Mouse (Mus musculus) spleen, embryonic (tissue): Measurements from ENCODE around the gene Tmem72.

ENCODE experiments used
- CTCF ChIA-PET: fragments of 350-600 bp; sonication (Branson Sonifier 250); formaldehyde crosslinking; loops from one replicate; lab custom pipeline; 2022; lab: Charles Lee

The Tmem72 gene

DNA sequence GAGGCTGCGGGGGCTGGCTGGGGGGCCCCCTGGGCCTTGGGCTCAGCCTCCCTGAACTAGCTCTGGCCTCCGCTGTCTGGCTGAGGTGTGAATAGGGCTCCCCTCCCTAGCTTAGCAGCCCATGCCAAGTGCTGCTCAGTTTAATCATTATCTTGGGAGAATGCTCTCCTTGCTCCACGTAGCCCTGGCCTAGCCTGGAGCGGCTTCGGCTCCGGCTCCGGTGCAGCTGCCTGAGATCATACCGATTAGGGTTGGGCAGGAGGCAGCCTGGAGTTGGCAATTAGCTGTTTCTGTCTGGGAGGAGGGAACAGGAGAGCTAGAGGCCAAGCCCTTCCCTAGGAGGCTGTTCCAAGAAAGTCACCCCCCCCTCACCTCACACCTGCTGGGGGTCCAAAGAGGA, at the start of gene Tmem72:
TSS of gene Tmem72 (minus strand) at position 248 of the 400 bp plus-strand sequence.
- CTCF ChIA-PET, result no interaction called here

DNA sequence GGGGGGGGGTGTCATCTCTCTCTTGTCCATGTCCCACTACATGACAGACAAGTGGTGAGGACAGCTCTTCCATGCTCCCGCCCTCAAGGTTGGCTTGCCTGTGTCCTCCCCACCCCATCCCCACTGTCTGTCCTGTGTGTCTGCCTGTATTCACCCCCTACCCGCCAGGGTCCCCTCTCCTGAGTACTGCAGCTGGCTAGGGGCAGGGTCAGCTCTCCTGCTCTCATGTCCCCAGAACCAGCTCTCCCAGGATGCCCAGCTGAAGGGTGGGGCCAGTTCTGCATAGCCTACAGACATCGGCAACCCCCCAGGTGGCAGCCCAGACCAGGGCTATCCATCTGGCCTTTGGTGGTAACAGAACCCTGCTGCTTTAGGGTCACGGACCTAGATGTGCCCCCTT, 47.8 kb upstream of the Tmem72 start:
- CTCF ChIA-PET, result interaction anchor here (0.6 kb wide), 1 partner anchor 13 kb away, joined by 3 read pairs; no protein-coding TSS in a partner anchor

DNA sequence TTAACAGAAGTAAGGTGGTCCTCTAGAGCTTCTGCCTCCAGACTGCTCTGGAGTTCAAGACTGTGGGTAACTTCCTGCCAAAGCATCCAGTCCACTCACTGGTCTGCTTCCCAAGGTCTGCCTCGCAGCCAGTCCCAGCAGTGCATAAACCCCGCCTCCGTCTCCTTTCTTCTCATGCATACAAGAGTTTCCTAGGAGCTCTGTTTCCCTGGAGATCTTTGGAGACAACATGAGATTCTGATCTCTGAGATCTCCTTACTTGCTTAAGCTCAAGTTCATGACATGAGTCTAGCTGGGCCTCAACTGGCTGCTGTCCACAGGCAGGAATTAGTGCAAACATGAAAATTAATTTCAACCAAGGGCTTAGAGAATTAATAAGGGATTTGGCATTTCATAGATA, 45.6 kb upstream of the Tmem72 start:
- CTCF ChIA-PET, result no interaction called here

GRCm38 (mm10) chr6:116760181-116760580, 43.5 kb upstream of the Tmem72 start:
- CTCF ChIA-PET, result interaction anchor here (0.6 kb wide), 1 partner anchor 378 kb away, joined by 3 read pairs; no protein-coding TSS in a partner anchor

- CTCF ChIA-PET, result no interaction called here
Measured at GRCm38 (mm10) chr6:116756364-116756763, 39.7 kb upstream of the Tmem72 start.

- CTCF ChIA-PET, result no interaction called here
Measured at GRCm38 (mm10) chr6:116738046-116738445, 21.3 kb upstream of the Tmem72 start.

DNA sequence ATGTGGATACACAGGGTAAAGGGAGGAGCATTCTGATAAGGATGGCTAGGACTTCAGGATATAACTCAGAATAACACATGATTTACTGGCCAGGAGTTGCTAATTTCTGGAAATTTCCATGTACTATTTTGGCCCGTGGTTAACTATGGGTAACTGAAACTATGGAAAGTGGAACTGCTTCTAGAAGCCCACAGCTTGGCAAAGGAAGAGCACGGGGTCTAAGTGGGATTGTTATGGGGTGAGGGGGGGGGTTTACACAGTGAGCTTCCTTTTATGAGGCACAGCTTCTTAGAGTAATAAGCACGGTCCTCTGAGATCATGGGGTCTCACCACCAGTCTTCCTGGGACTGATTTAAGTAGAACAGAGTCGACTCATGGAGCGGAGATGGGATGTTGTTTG, 18.6 kb upstream of the Tmem72 start:
- CTCF ChIA-PET, result no interaction called here

GRCm38 (mm10) chr6:116733577-116733976, 16.9 kb upstream of the Tmem72 start:
- CTCF ChIA-PET, result no interaction called here

- CTCF ChIA-PET, result no interaction called here
Measured at GRCm38 (mm10) chr6:116724489-116725160, 7.9 kb upstream of the Tmem72 start.

DNA sequence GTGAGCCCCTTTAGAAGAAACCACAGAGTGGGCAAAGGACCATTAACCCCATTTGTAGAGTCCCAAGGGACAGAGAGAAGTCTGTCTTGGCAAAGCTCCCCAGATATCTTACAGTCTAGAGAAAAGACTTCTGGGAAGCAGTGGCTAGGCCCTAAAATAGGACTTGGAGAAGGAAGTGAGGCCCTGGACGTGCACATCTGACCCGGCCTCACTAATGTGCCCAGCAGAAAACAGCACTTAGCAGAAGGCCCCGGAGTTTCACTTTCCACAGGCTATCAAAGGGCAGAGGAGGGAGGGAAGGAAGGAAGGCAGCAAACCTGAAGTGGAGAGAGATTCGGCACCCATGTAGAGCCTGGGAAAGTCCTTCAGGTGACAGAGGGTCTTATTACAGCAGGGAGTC, 2.2 kb upstream of the Tmem72 start:
- CTCF ChIA-PET, result no interaction called here

GRCm38 (mm10) chr6:116718361-116718760, 1.6 kb upstream of the Tmem72 start:
- CTCF ChIA-PET, result no interaction called here

DNA sequence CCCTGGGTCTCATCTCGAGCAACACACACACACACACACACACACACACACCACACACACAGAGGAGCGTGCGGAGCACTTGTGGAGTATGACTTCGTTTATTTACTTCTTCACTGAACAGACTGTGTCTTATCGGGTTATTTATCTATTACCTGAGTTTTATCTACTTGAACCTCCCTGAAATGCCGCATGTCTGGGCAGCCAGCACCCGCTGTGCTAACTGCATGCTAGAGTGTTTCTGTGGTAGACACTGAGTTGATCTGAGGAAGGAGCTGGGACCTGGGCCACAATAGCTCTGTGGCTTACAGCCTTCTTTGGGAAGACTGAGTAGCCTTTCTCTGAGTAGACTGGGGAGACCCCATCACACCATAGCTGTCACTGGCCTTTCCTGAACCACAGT, 1.1 kb upstream of the Tmem72 start:
- CTCF ChIA-PET, result no interaction called here

- CTCF ChIA-PET, result no interaction called here
Measured at GRCm38 (mm10) chr6:116715166-116715565, 1.5 kb downstream of the Tmem72 start.

DNA sequence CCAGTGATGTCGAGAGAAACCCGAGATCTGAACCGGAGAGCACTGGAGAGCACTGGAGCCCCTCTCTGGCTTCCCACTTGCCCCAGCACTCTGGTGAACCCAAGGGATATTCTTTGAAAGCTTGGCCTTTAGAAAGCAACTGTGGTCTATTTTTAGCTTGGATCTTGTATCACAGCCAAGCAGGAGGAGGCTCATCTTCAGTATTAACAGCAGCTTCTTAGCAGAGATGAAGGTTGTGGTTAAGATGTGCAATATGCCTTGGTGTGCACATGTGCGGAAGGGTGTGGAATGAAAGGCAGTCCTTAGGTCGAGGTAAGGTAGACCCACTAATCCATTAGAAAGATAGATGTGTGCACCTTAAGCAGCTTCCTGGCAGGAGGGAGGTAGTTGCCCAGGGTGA, 2.1 kb downstream of the Tmem72 start:
- CTCF ChIA-PET, result no interaction called here

DNA sequence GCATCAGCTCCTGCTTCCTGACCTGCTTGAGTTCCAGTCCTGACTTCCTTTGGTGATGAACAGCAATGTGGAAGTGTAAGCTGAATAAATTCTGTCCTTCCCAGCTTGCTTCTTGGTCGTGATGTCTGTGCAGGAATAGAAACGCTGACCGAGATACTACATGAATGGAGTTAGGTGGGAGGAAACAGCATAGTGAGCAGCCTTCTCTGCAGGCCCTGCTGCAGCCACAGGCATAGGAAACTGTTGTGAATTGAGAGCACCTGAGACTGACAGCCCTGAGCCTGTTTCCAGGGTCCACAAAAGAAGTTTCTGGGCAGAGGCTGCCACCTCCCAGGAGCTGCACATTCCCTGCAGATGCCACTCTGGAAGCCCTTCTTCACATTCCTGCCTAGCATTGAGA, 2.7 kb downstream of the Tmem72 start:
- CTCF ChIA-PET, result no interaction called here

DNA sequence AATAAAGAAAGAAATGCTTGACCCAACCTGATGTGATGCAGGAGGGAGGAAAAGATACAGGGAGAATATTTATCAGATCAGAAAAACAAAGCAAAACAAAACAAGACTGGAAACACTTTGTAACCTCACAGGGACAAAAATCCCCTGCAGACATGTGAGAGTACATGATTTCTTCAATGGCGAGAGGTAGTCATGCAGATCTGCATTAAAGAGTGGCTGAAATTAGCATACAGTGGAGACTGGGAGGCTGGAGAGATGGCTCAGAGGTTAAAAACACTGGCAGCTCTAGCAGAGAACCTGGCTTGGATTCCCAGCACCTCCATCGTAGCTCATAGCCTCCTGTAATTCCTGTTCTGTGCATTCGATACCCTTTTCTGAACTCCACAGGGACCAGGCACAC, 4.2 kb downstream of the Tmem72 start:
- CTCF ChIA-PET, result no interaction called here

- CTCF ChIA-PET, result interaction anchor here (0.7 kb wide), 1 partner anchor 61 kb away, joined by 4 read pairs; no protein-coding TSS in a partner anchor
Measured at GRCm38 (mm10) chr6:116712062-116712461, 4.7 kb downstream of the Tmem72 start.

- CTCF ChIA-PET, result no interaction called here
Measured at GRCm38 (mm10) chr6:116704320-116704719, 12.4 kb downstream of the Tmem72 start.

- CTCF ChIA-PET, result no interaction called here
Measured at GRCm38 (mm10) chr6:116700821-116701220, 15.9 kb downstream of the Tmem72 start.

DNA sequence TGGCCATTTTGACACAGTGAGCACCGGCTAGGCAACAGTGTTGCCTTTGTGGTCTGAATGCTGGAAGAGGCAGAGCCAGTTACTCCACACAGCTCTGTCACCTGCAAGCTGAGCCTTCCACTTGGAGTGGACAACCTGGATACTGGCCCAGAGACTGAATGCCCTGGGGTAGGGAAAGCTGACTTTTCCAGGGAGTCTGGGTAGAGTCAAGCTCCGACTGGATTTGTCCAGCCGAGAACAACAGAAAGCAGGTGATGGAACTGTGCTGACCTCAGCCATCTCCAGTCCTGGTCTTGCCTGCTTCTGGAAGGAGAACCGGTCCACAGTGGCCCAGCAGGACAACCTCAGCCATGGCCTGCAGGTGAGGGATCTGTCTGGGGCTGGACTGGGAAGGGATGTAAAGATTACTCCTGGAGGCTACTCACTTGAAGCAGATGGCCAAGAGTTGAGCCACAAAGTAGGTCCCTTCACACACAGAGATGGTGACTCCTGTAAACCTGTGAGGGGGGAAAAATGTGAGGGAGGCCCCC, 18.8 kb downstream of the Tmem72 start:
- CTCF ChIA-PET, result interaction anchor here (0.7 kb wide), 1 partner anchor 22 kb away, joined by 3 read pairs; no protein-coding TSS in a partner anchor

GRCm38 (mm10) chr6:116697413-116697812, 19.3 kb downstream of the Tmem72 start:
- CTCF ChIA-PET, result interaction anchor here (0.7 to 1.1 kb wide), 2 partner anchors 21 to 72 kb away, joined by 3 to 12 read pairs; no protein-coding TSS in a partner anchor

DNA sequence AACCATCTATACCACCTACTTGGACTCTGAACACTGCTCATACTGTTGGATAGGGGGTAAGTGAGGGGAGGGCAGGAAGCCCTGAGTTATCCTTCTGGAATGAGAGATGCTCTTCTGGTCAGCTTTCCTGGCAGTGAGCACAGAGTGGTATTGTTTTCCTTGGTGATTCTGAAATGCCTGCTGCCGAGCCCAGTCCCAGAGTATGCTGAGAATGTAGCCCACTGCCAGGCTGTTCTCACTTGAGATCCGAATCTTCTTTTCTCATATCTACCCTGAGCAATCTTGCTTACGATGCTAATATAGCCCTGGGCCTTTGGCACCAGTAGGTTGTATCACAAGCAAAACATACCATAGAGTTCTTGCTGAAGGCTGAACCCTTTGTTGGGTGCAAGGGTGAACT, 22.4 kb downstream of the Tmem72 start:
- CTCF ChIA-PET, result no interaction called here

DNA sequence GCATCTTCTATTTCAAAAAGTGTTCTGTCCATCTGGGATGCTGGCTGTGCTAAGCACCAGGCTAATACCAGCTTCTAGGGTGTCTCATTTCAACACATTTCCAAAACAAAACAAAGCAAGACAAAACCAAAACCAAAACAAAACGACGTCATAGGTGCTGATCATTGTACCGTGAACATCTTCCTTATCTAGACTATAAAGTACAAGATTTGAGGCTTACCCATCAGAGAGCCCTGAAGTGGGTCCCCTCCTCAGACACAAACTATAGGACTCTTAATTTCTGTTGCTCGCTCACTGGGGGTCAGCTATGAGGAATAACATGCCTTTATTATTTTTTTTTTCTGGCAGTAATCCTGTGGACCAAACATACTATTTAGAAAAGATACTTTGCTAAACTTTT, 23.1 kb downstream of the Tmem72 start:
- CTCF ChIA-PET, result interaction anchor here (0.8 kb wide), 1 partner anchor 11 kb away, joined by 3 read pairs; no protein-coding TSS in a partner anchor
